Mouse (Mus musculus): Measurements from ENCODE around the gene Slc25a42.

Slc25a42 gene

GRCm38 (mm10) chr8:70166504-70167110, 45.5 kb downstream of the Slc25a42 start:
- peak; percentile 65 for DNase-seq

- no peak for DNase-seq
These were observed 48.8 kb downstream of the Slc25a42 start for GRCm38 (mm10) chr8:70163316-70163715.

DNA sequence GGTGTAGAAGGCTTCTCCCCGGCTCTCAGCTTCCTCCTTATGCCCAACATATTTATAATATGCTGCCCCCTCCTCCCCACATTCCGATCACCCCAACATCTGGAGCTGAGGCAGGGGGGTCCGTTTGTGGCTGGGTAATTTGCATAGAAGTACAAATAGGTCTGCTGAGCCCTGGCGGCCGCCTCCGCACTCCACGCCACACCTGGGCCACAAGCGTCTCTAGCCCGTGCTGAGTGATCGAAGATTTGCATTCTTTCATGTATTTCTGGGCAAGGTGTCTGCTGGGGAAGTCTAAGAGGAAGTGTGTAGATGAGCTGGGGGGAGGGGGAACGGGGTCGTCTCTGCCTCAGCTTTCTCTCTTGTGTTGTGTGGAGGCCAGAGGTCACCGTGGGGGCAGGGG, 52.1 kb downstream of the Slc25a42 start:
- DNase-seq = no peak

DNA sequence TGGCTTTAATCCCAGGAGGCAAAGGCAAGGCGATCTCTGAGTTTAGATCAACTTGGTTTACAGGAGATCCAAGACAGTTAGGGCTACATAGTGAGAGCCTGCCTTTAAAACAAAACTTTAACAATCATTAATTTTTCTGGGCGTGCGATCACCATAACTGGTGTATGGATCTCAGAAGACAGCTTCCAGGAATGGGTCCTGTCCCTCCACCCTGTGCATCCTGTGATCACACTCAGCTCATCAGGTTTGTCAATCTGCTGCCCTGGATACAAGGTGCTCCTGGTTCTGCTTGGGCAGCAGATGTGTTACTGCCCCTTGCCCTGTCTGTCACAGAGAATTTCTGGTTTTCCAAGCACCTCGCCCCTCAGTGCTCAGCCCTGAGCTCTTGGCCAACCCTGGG, 52.9 kb downstream of the Slc25a42 start:
- DNase-seq = no peak

GRCm38 (mm10) chr8:70158069-70158853, 53.8 kb downstream of the Slc25a42 start:
- DNase-seq = no peak

GRCm38 (mm10) chr8:70157240-70157800, 54.8 kb downstream of the Slc25a42 start:
- no peak for DNase-seq

DNA sequence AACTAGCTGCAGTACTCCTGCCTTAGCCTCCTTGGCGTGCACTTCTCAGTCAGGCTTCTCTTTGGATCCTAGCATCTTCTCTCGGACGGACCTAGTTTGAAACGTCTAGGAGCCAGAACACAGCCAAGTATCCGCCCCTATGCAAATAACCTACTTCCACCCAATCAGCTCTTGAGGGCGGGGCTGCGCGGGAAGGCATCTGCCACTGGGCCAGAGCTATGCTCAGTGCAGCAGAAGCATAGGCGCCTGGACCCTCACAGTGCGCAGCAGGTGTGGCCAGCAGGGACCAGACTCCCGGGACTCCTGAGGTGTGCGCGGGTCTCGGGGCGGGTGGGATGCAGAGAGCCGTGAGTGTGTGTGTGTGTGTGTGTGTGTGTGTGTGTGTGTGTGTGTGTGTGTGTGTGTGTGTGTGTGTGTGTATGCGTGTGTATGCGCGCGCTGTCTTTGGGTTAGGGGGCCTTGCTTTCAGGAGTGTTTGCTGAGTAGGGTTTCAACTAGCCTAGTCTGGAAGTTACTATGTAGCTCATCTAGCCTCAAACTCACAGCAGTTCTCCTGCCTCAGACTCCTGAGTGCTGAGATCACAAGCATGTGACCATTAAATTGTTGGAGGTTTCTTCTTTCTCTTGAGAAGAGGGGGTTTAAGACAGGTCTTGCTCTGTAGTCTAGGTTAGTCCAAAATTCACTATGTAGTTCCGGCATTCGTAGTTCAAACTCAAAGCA, 59.4 kb downstream of the Slc25a42 start:
- no peak for DNase-seq

DNA sequence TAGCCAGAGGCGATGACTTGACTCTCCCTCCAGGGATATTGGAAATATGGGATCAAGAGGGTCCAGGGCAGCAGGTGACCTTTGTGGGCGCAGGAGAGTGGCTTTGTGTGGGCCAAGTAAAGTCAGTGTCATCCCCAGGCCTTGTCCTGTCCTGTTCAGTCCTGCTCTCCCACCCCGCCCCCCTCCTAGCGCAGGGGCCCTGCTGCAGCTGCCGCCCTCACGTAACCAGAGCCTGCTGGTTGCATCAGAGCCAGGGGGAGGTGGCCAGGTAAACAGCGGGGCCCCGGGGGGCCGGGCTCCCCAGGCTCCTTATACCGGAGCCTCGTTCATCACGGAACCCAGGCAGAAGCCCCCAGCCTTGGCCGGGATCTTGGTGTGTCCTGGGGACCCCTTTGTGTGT, 61.9 kb downstream of the Slc25a42 start:
- no peak for DNase-seq

GRCm38 (mm10) chr8:70147678-70148607, 64.2 kb downstream of the Slc25a42 start:
- DNase-seq = no peak

DNA sequence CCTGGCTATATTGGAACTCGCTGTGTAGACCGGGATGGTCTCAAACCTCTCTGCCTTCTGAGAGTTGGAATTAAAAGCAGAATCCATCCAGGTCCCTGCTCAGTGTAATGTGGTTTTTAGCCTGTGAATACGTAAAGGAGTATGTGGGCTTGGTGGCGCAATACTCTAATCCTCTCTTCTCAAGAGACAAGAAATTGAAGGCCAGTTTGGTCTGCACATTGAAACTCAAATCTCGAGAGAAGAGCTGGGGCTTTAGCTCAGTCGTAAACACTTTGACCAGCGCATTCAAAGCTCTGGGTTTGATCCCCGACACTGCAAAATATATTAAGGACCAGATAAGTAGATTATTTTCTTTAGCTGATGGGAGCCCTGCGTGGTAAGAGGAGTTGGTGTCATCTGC, 72.1 kb downstream of the Slc25a42 start:
- no peak for DNase-seq

- peak; percentile 99 for DNase-seq
These were observed 72.9 kb downstream of the Slc25a42 start, which contains the start of the genes Rfxank, Borcs8 and Mef2b for GRCm38 (mm10) chr8:70139026-70139857. Gene Rfxank (minus strand): TSS chr8:70139154. Gene Borcs8 (plus strand): TSS chr8:70139499. Gene Mef2b (plus strand): TSS chr8:70139711.

- DNase-seq = no peak
These were observed 74.2 kb downstream of the Slc25a42 start for GRCm38 (mm10) chr8:70137890-70138289.

DNA sequence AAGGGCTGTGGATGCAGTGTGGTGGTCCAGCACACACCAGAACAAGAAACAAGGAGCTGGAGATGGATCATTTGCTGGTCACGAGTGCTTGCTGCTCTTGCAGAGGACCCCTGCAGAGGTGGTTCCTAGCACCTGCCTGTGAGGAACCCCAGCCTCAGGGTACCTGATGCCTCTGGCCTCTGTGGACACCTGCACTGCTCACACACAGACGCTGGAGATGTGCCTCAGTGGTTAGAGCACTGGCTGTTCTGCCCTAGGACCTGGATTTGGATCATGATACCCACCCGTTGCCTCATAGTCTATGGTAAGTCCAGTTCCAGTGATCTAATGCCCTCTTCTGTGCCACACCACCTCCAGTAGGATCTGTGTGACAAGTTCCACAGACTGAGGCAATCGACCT, 75.5 kb downstream of the Slc25a42 start:
- no peak for DNase-seq

- no peak for DNase-seq
These were observed 77.2 kb downstream of the Slc25a42 start for GRCm38 (mm10) chr8:70134931-70135330.
